Mouse (Mus musculus): ENCODE results near the gene Gm3278.
A peak's percentile ranks its signal among the peaks of the same experiment; 100 is the strongest.
"Not testable (repeated sequence)": the region's sequence is repeated elsewhere in the genome, so short reads cannot be mapped to it uniquely, and the experiment has no call there.

Gene Gm3278

DNA sequence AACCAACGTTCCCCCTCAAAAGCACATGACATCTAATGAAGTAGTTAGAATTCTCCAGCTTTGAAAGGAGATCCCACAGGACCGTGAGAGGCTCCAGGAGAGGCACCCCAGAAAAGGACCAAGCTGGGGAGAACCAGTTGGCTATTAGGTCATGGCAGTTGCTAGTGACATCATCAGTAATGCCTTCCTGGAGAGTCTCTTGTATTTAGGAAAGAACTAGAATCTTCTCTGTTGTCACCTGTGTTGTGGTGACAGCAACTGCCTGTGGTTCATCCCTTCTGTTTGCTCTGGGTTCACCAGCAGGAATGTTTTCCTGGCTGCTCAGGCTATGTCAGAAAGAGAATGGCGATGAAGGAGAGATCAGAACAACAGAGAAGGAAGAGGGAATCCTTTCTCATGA lies at the start of gene Gm3278:
TSS of gene Gm3278 (plus strand) at position 301 of the 400 bp plus-strand sequence.
- DNase-seq (ENCODE audit: low spot score in 2 of 2), result not testable (repeated sequence)

GRCm38 (mm10) chr14:4855299-4855980 lies 36.8 kb upstream of the Gm3278 start, which contains the start of gene Gm3264:
TSS of gene Gm3264 (plus strand) at chr14:4855576.
- peak in 1 of 2 experiments; percentile 3 for DNase-seq (ENCODE audit: low spot score in 2 of 2)

Measured in frontal cortex, postnatal 25 days (tissue).